Mouse (Mus musculus) forebrain, embryonic 12.5 days (tissue): ENCODE data around the gene Irf2bp1. TPM values are rescaled to one million over a fixed set of nuclear protein-coding genes. Genes with fewer than 3 reads are reported as not detected.

Experiments
- ATAC-seq: fragments of 200-750 bp; cut with Nextera tagmentation; 2 replicates; pipeline ENCODE4 v1.8.0; 2017; ENCODE audit warnings: moderate TSS enrichment; ENCODE audit not compliant: low FRiP score
- H3K27ac ChIP-seq: fragments of 300-500 bp; sonication (generic); 2 replicates; pipeline ENCODE4 v1.5.1; 2016; ENCODE audit warnings: mild to moderate bottlenecking
- H3K27me3 ChIP-seq: fragments of 300-500 bp; sonication (generic); 2 replicates; pipeline ENCODE4 v1.6.1; 2016; ENCODE audit warnings: mild to moderate bottlenecking
- H3K36me3 ChIP-seq: fragments of 300-500 bp; sonication (generic); replicated peaks from 2 replicates; pipeline ENCODE4 v1.6.1; 2016; ENCODE audit warnings: mild to moderate bottlenecking
- H3K4me1 ChIP-seq: fragments of 300-500 bp; sonication (generic); 2 replicates; pipeline ENCODE4 v1.6.1; 2016
- H3K4me2 ChIP-seq: fragments of 300-500 bp; sonication (generic); 2 replicates; pipeline ENCODE4 v1.6.1; 2016; ENCODE audit warnings: mild to moderate bottlenecking, moderate library complexity
- H3K4me3 ChIP-seq: fragments of 300-500 bp; sonication (generic); replicated peaks from 2 replicates; pipeline ENCODE4 v1.5.1; 2016; ENCODE audit warnings: mild to moderate bottlenecking
- H3K9ac ChIP-seq: fragments of 300-500 bp; sonication (generic); 2 replicates; pipeline ENCODE4 v1.6.1; 2016; ENCODE audit warnings: mild to moderate bottlenecking
- H3K9me3 ChIP-seq: fragments of 300-500 bp; sonication (generic); 2 replicates; pipeline ENCODE4 v1.6.1; 2016
- WGBS: fragments of 180-500 bp; shearing (Covaris S2); methylation state at CpG from one replicate; pipeline ENCODE4 v1.1.7; 2016; 5-methylcytosine and 5-hydroxymethylcytosine counted together
- polyA plus RNA-seq: library from polyadenylated mRNA; unstranded; fragments of >200 nt; fragmentation: Nextera tagmentation; extraction: Ambion mirVana; gene quantifications from 2 replicates; pipeline ENCODE4 v1.2.1, GENCODE M21; 2016

The Irf2bp1 gene
- polyA plus RNA-seq, 1 experiment from 2014 or later: 39.8 TPM

DNA sequence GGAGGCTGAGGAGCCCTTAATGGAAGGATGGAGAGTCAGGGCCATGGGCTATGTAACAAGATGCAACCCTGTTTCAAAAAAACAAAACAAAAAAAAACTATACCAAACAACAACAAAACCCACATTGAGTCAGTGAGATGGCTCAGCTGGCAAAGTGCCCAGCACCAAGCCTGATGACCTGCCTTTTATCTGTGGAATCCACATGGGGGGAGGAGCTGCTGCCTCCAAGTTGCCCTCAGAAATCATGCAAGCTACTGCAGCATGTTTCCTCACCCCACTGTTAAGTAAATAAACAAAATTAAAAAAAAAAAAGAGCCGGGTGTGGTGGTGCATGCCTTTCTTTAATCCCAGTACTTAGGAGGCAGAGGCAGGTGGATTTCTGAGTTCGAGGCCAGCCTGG is 17.3 kb upstream of the Irf2bp1 start:
- ATAC-seq: no peak
- 81% methylated on average over 2 of the region's 2 CpGs for WGBS
- H3K9me3 ChIP-seq: no peaks in the 10 kb centered on the region
- peaks cover 4% of the 10 kb centered on the region for H3K27me3 ChIP-seq
- no peak overlapping the region for H3K27ac ChIP-seq
- H3K4me1 ChIP-seq: peaks cover 12% of the 10 kb centered on the region
- no peak overlapping the region for H3K9ac ChIP-seq
- no peak overlapping the region for H3K4me3 ChIP-seq
- H3K4me2 ChIP-seq: no peak overlapping the region
- H3K36me3 ChIP-seq: no peaks in the 10 kb centered on the region

GRCm38 (mm10) chr7:18987100-18987499 is 16.7 kb upstream of the Irf2bp1 start, which contains the start of gene Nanos2:
Gene Nanos2, plus strand, starts transcription at chr7:18987400.
- H3K36me3 ChIP-seq: no peaks in the 10 kb centered on the region
- peaks cover 18% of the 10 kb centered on the region for H3K4me1 ChIP-seq
- H3K9me3 ChIP-seq: no peaks in the 10 kb centered on the region
- H3K27ac ChIP-seq: no peak within 1 kb of the TSS
- WGBS: 86% methylated on average over 2 of the region's 2 CpGs
- peaks cover 10% of the 10 kb centered on the region for H3K27me3 ChIP-seq
- H3K4me2 ChIP-seq: no peak within 1 kb of the TSS
- no peak within 1 kb of the TSS for H3K4me3 ChIP-seq
- H3K9ac ChIP-seq: no peak within 1 kb of the TSS
- no peak for ATAC-seq

GRCm38 (mm10) chr7:18987747-18988146 is 16.1 kb upstream of the Irf2bp1 start:
- WGBS: 78% methylated on average over 13 of the region's 13 CpGs
- no peak for ATAC-seq
- Histone ChIP-seq H3K4me2 (no peak overlapping the region), H3K4me1 (peaks cover 24% of the 10 kb centered on the region), H3K27me3 (peaks cover 16% of the 10 kb centered on the region), H3K27ac (no peak overlapping the region), H3K36me3 (no peaks in the 10 kb centered on the region), H3K9ac (no peak overlapping the region), H3K9me3 (no peaks in the 10 kb centered on the region), H3K4me3 (no peak overlapping the region)

GRCm38 (mm10) chr7:18988780-18989179 is 15.1 kb upstream of the Irf2bp1 start:
- H3K9ac ChIP-seq: no peak overlapping the region
- no peak overlapping the region for H3K27ac ChIP-seq
- H3K36me3 ChIP-seq: no peaks in the 10 kb centered on the region
- 73% methylated on average over 6 of the region's 6 CpGs for WGBS
- no peak for ATAC-seq
- H3K4me2 ChIP-seq: no peak overlapping the region
- H3K4me1 ChIP-seq: peaks cover 28% of the 10 kb centered on the region
- peaks cover 26% of the 10 kb centered on the region for H3K27me3 ChIP-seq
- no peak overlapping the region for H3K4me3 ChIP-seq
- H3K9me3 ChIP-seq: no peaks in the 10 kb centered on the region

- 10% methylated on average over 5 of the region's 5 CpGs for WGBS
- ATAC-seq: no peak; the same call in 1 of the 2 replicates
Measured at GRCm38 (mm10) chr7:18989995-18990394, 13.8 kb upstream of the Irf2bp1 start.

GRCm38 (mm10) chr7:18990601-18991295 is 13.1 kb upstream of the Irf2bp1 start, which contains the start of gene Mypop:
Gene Mypop, plus strand, starts transcription at chr7:18991245.
- Histone ChIP-seq H3K4me3 (peak within 1 kb of the TSS; percentile 55), H3K9me3 (no peaks in the 10 kb centered on the region), H3K9ac (peak within 1 kb of the TSS; percentile 72), H3K4me2 (peak within 1 kb of the TSS; percentile 79), H3K4me1 (peaks cover 28% of the 10 kb centered on the region), H3K27ac (peak within 1 kb of the TSS; percentile 91), H3K27me3 (peaks cover 26% of the 10 kb centered on the region), H3K36me3 (no peaks in the 10 kb centered on the region)
- WGBS: under 1% methylated on average over 36 of the region's 37 CpGs
- peak; percentile 95 for ATAC-seq

More at GRCm38 (mm10) chr7:18989995-18990394, 13.8 kb upstream of the Irf2bp1 start:
- Histone ChIP-seq H3K36me3 (no peaks in the 10 kb centered on the region), H3K9ac (peak overlapping the region; percentile 49), H3K4me2 (peak overlapping the region; percentile 79), H3K27ac (peak overlapping the region; percentile 91), H3K9me3 (no peaks in the 10 kb centered on the region), H3K4me3 (peak overlapping the region; percentile 55), H3K4me1 (peaks cover 28% of the 10 kb centered on the region), H3K27me3 (peaks cover 26% of the 10 kb centered on the region)

GRCm38 (mm10) chr7:18991660-18992293 is 12.1 kb upstream of the Irf2bp1 start:
- Histone ChIP-seq H3K36me3 (peaks cover 4% of the 10 kb centered on the region; the same call in 1 of the 2 replicates), H3K4me1 (peaks cover 28% of the 10 kb centered on the region), H3K4me3 (peak overlapping the region; percentile 55), H3K4me2 (peak overlapping the region; percentile 79), H3K9ac (peak overlapping the region; percentile 72), H3K9me3 (no peaks in the 10 kb centered on the region), H3K27ac (no peak overlapping the region), H3K27me3 (peaks cover 26% of the 10 kb centered on the region)
- peak; percentile 10; the same call in 1 of the 2 replicates for ATAC-seq
- WGBS: under 1% methylated on average over 59 of the region's 59 CpGs

GRCm38 (mm10) chr7:18992294-18992675 is 11.6 kb upstream of the Irf2bp1 start:
- Histone ChIP-seq H3K4me3 (peak overlapping the region; percentile 55), H3K9ac (peak overlapping the region; percentile 72), H3K27ac (no peak overlapping the region), H3K4me2 (peak overlapping the region; percentile 79), H3K9me3 (no peaks in the 10 kb centered on the region), H3K4me1 (peaks cover 28% of the 10 kb centered on the region), H3K36me3 (peaks cover 4% of the 10 kb centered on the region; the same call in 1 of the 2 replicates), H3K27me3 (peaks cover 26% of the 10 kb centered on the region)
- WGBS: 4% methylated on average over 31 of the region's 31 CpGs
- no peak for ATAC-seq

DNA sequence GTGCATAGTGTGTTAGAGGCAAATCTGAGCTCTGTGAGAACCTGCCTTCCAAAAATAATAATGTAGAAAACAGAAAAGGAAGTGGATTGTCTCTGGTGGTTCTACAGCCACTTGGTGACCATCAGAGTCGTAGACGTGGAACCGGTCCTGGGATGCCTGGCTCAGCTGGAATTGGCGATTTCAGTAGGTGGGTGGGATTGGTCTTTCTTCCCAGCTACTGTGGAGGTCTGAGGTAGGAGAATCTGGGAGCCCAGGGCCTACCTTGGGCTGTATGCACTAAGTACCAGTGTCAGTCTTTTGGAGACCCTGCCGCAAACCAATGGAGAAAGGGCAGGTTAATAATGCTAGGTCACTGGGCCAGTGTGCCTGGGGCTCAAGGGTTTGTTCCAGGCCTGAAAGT is 10.8 kb upstream of the Irf2bp1 start:
- peak overlapping the region; percentile 55 for H3K4me3 ChIP-seq
- no peak for ATAC-seq
- peaks cover 4% of the 10 kb centered on the region; the same call in 1 of the 2 replicates for H3K36me3 ChIP-seq
- H3K4me1 ChIP-seq: peaks cover 28% of the 10 kb centered on the region
- no peak overlapping the region for H3K27ac ChIP-seq
- H3K27me3 ChIP-seq: peaks cover 25% of the 10 kb centered on the region
- WGBS: 86% methylated on average over 5 of the region's 5 CpGs
- H3K4me2 ChIP-seq: peak overlapping the region; percentile 79; the same call in 1 of the 2 replicates
- H3K9ac ChIP-seq: 0 out of 2 replicates have a peak overlapping the region, but pooled peaks have one; percentile 72
- no peaks in the 10 kb centered on the region for H3K9me3 ChIP-seq

DNA sequence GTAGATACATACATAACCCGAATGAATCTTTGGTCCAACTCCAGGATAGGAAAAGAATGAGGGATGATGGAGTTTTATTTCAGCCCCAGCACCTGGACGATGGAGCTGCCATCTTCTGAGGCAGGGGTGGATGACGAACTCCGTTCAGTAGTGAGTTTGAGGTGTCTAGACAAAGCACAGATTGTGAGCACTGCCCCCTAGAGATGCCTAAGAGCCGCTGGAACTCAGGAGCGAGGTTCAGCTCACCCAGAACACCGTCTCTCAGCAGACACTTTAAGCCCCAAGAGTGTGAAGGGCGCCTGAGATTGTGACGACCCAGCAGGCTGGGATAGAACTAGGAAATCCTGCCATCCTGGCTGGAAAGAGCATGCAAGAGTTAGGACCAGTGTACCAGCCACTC is 5.0 kb upstream of the Irf2bp1 start:
- Histone ChIP-seq H3K9ac (no peak overlapping the region), H3K36me3 (peaks cover 4% of the 10 kb centered on the region; the same call in 1 of the 2 replicates), H3K27me3 (no peaks in the 10 kb centered on the region), H3K4me1 (peaks cover 28% of the 10 kb centered on the region), H3K4me3 (no peak overlapping the region), H3K27ac (no peak overlapping the region), H3K9me3 (no peaks in the 10 kb centered on the region), H3K4me2 (no peak overlapping the region)
- no peak for ATAC-seq
- 27% methylated on average over 9 of the region's 9 CpGs for WGBS

- no peak for ATAC-seq
- 54% methylated on average over 10 of the region's 10 CpGs for WGBS
- peak overlapping the region; percentile 27 for H3K9ac ChIP-seq
- H3K36me3 ChIP-seq: peaks cover 11% of the 10 kb centered on the region
- no peaks in the 10 kb centered on the region for H3K27me3 ChIP-seq
- H3K4me1 ChIP-seq: peaks cover 40% of the 10 kb centered on the region
- peak overlapping the region; percentile 24 for H3K4me3 ChIP-seq
- H3K9me3 ChIP-seq: no peaks in the 10 kb centered on the region
- H3K27ac ChIP-seq: no peak overlapping the region
- H3K4me2 ChIP-seq: peak overlapping the region; percentile 40
Measured at GRCm38 (mm10) chr7:19000421-19000820, 3.4 kb upstream of the Irf2bp1 start.

GRCm38 (mm10) chr7:19001066-19001806 is 2.6 kb upstream of the Irf2bp1 start:
- Histone ChIP-seq H3K36me3 (peaks cover 19% of the 10 kb centered on the region), H3K4me3 (peak overlapping the region; percentile 24), H3K4me2 (peak overlapping the region; percentile 40), H3K4me1 (peaks cover 48% of the 10 kb centered on the region), H3K27me3 (no peaks in the 10 kb centered on the region), H3K27ac (0 out of 2 replicates have a peak overlapping the region, but pooled peaks have one; percentile 13), H3K9ac (peak overlapping the region; percentile 27; the same call in 1 of the 2 replicates), H3K9me3 (no peaks in the 10 kb centered on the region)
- no peak for ATAC-seq
- WGBS: 43% methylated on average over 18 of the region's 18 CpGs
